In genomic region chr5:75734508-75734907, GRCm38 (mm10) we compare ENCODE assay signal across 17 mouse cellular contexts.
DNase-seq lines count a peak whose midpoint lies in the region; ATAC-seq and TF ChIP-seq lines count a peak whose summit lies in the region.
"Had no signal": no experiment of that assay in that cellular context is flagged by ENCODE, and none has a peak within 500 bp of the region (broad histone marks: within the 10 kb centered on the region; RNA-seq: fewer than 3 reads in every experiment).

No protein-coding gene starts in this region.

- no peak overlapping the region for H3K4me2 ChIP-seq in heart, embryonic 11.5 days
- H3K4me2 ChIP-seq in liver, postnatal 0 days (ENCODE audit: low read depth, low read length), result no peak overlapping the region
- H3K4me2 ChIP-seq in hindbrain, postnatal 0 days (ENCODE audit: low read depth, low read length), result no peak overlapping the region
- H3K4me2 ChIP-seq: forebrain, embryonic 13.5 days; hindbrain, embryonic 13.5 days; limb, embryonic 13.5 days had no signal

- WGBS in embryonic facial prominence, embryonic 10.5 days, result 87% methylated on average over 14 of the region's 14 CpGs
- 66% methylated on average over 14 of the region's 14 CpGs for WGBS in heart, embryonic 11.5 days (ENCODE audit: insufficient replicate concordance)
- WGBS in liver, postnatal 0 days (ENCODE audit: insufficient replicate concordance), result 83% methylated on average over 14 of the region's 14 CpGs
- WGBS in hindbrain, postnatal 0 days, result 93% methylated on average over 14 of the region's 14 CpGs
- 79% methylated on average over 14 of the region's 14 CpGs for WGBS in thymus, adult 2 months

- H3K27ac ChIP-seq in embryonic facial prominence, embryonic 10.5 days (replicated peaks), result no peak overlapping the region
- H3K27ac ChIP-seq in heart, embryonic 11.5 days (ENCODE audit: low read depth, low read length), result no peak overlapping the region
- no peak overlapping the region for H3K27ac ChIP-seq in liver, postnatal 0 days (ENCODE audit: low read depth)
- no peak overlapping the region for H3K27ac ChIP-seq in hindbrain, postnatal 0 days
- no peak overlapping the region for H3K27ac ChIP-seq in thymus, adult 2 months (ENCODE audit: control insufficient read depth, insufficient read depth, low read length)
- H3K27ac ChIP-seq: forebrain, embryonic 13.5 days; hindbrain, embryonic 13.5 days; kidney, postnatal 0 days; limb, embryonic 13.5 days had no signal

- H3K36me3 ChIP-seq in embryonic facial prominence, embryonic 10.5 days (replicated peaks), result no peaks in the 10 kb centered on the region
- no peaks in the 10 kb centered on the region for H3K36me3 ChIP-seq in heart, embryonic 11.5 days (ENCODE audit: control insufficient read depth, insufficient read depth, low read length)
- H3K36me3 ChIP-seq in liver, postnatal 0 days (replicated peaks; ENCODE audit: insufficient read depth, low read length), result no peaks in the 10 kb centered on the region
- no peaks in the 10 kb centered on the region for H3K36me3 ChIP-seq in hindbrain, postnatal 0 days (ENCODE audit: insufficient read depth, low read length)
- H3K36me3 ChIP-seq in thymus, adult 2 months (ENCODE audit: control insufficient read depth, insufficient read depth, low read length), result no peaks in the 10 kb centered on the region
- H3K36me3 ChIP-seq: hindbrain, embryonic 13.5 days; limb, embryonic 13.5 days had no signal

- DNase-seq in embryonic facial prominence, embryonic 10.5 days (ENCODE audit: low spot score), result peak; percentile 18
- peak; percentile 50 for DNase-seq in heart, postnatal 4 days
- DNase-seq in liver, postnatal 0 days, result peak; percentile 37
- DNase-seq in kidney, adult 8-10 months, result no peak
- DNase-seq in hindbrain, postnatal 0 days (ENCODE audit: low spot score), result no peak
- no peak for DNase-seq in layer of hippocampus, postnatal 25 days (ENCODE audit: extremely low spot score in 1 of 2, low spot score in 1 of 2)
- DNase-seq in thymus, adult 2 months, result no peak
- DNase-seq: cerebellum, postnatal 25 days; layer of hippocampus, postnatal 36 days; lung, postnatal 4 days had no signal

- no peak for TF ChIP-seq EP300 in liver, postnatal 0 days (IDR thresholded peaks at IDR 0.05; ENCODE audit: low read depth)

- peaks cover 3% of the 10 kb centered on the region; the same call in 1 of the 2 replicates for H3K9me3 ChIP-seq in embryonic facial prominence, embryonic 10.5 days
- no peaks in the 10 kb centered on the region for H3K9me3 ChIP-seq in heart, embryonic 11.5 days (replicated peaks; ENCODE audit: control insufficient read depth, low read length)
- no peaks in the 10 kb centered on the region; the same call in 1 of the 2 replicates for H3K9me3 ChIP-seq in liver, postnatal 0 days (ENCODE audit: low read length)
- no peaks in the 10 kb centered on the region for H3K9me3 ChIP-seq in hindbrain, postnatal 0 days (ENCODE audit: low read length)
- H3K9me3 ChIP-seq: forebrain, embryonic 13.5 days; hindbrain, embryonic 13.5 days; limb, embryonic 13.5 days had no signal

- no peak overlapping the region for H3K9ac ChIP-seq in heart, embryonic 11.5 days (ENCODE audit: low read depth, low read length)
- H3K9ac ChIP-seq in liver, postnatal 0 days (replicated peaks), result no peak overlapping the region
- no peak overlapping the region for H3K9ac ChIP-seq in hindbrain, postnatal 0 days (replicated peaks; ENCODE audit: low read length)
- H3K9ac ChIP-seq: forebrain, embryonic 13.5 days; hindbrain, embryonic 13.5 days; limb, embryonic 13.5 days had no signal

- no peak for TF ChIP-seq CTCF in liver, postnatal 0 days (IDR thresholded peaks at IDR 0.05; ENCODE audit: low read depth)
- no peak for TF ChIP-seq CTCF in hindbrain, postnatal 0 days (IDR thresholded peaks at IDR 0.05; ENCODE audit: low read depth)
- TF ChIP-seq CTCF in thymus, adult 2 months (IDR thresholded peaks at IDR 0.05; ENCODE audit: borderline replicate concordance, control insufficient read depth, extremely low read depth, insufficient read depth, low read length, poor library complexity), result no peak

- no peak for TF ChIP-seq POLR2A in thymus, adult 2 months (IDR thresholded peaks at IDR 0.05; ENCODE audit: control insufficient read depth, extremely low read depth, insufficient read depth, low read length, poor library complexity)

- peaks cover 7% of the 10 kb centered on the region; the same call in 1 of the 2 replicates for H3K4me1 ChIP-seq in embryonic facial prominence, embryonic 10.5 days
- H3K4me1 ChIP-seq in heart, embryonic 11.5 days (ENCODE audit: control insufficient read depth, insufficient read depth, low read length), result no peaks in the 10 kb centered on the region
- no peaks in the 10 kb centered on the region for H3K4me1 ChIP-seq in liver, postnatal 0 days (ENCODE audit: insufficient read depth)
- H3K4me1 ChIP-seq in hindbrain, postnatal 0 days (ENCODE audit: insufficient read depth, low read length), result no peaks in the 10 kb centered on the region
- peaks cover 19% of the 10 kb centered on the region for H3K4me1 ChIP-seq in thymus, adult 2 months (replicated peaks; ENCODE audit: control insufficient read depth, insufficient read depth, low read length)

- ATAC-seq in heart, embryonic 11.5 days (replicated peaks; ENCODE audit: insufficient number of reproducible peaks, low FRiP score, low TSS enrichment), result peak; percentile 63; the same call in 1 of the 2 replicates
- peak; percentile 31; the same call in 1 of the 2 replicates for ATAC-seq in liver, postnatal 0 days
- ATAC-seq in hindbrain, postnatal 0 days, result no peak
- ATAC-seq: CD4-positive, CD25-positive, alpha-beta regulatory T cell, adult 4 months; forebrain, embryonic 13.5 days; midbrain, embryonic 16.5 days had no signal

- no peaks in the 10 kb centered on the region for H3K27me3 ChIP-seq in embryonic facial prominence, embryonic 10.5 days (replicated peaks; ENCODE audit: low read depth, poor library complexity, severe bottlenecking)
- H3K27me3 ChIP-seq in heart, embryonic 11.5 days (ENCODE audit: control insufficient read depth, insufficient read depth, low read length), result no peaks in the 10 kb centered on the region
- no peaks in the 10 kb centered on the region for H3K27me3 ChIP-seq in liver, postnatal 0 days (ENCODE audit: insufficient read depth, low read length)
- no peaks in the 10 kb centered on the region for H3K27me3 ChIP-seq in hindbrain, postnatal 0 days (ENCODE audit: insufficient read depth, low read length)
- no peaks in the 10 kb centered on the region for H3K27me3 ChIP-seq in thymus, adult 2 months (ENCODE audit: control insufficient read depth, insufficient read depth, low read length)
- H3K27me3 ChIP-seq: forebrain, embryonic 13.5 days; hindbrain, embryonic 13.5 days; limb, embryonic 13.5 days had no signal

- no peak overlapping the region for H3K4me3 ChIP-seq in embryonic facial prominence, embryonic 10.5 days
- no peak overlapping the region for H3K4me3 ChIP-seq in heart, embryonic 11.5 days (ENCODE audit: low read depth, low read length)
- H3K4me3 ChIP-seq in liver, postnatal 0 days (ENCODE audit: low read depth, low read length), result no peak overlapping the region
- no peak overlapping the region for H3K4me3 ChIP-seq in hindbrain, postnatal 0 days (ENCODE audit: low read length)
- H3K4me3 ChIP-seq in thymus, adult 2 months (ENCODE audit: control insufficient read depth, insufficient read depth, low read length), result no peak overlapping the region
- H3K4me3 ChIP-seq: forebrain, embryonic 13.5 days; hindbrain, embryonic 13.5 days; limb, embryonic 13.5 days had no signal

Comparison
In these comparisons a context has a peak if more than half of its experiments do, and no peak if none do; other contexts are left out.
1. DNase-seq: peak in embryonic facial prominence, embryonic 10.5 days (single experiment), heart, postnatal 4 days (single experiment) and liver, postnatal 0 days (single experiment); none in kidney, adult 8-10 months (0 of 2), hindbrain, postnatal 0 days (single experiment), layer of hippocampus, postnatal 25 days (0 of 2) and thymus, adult 2 months (single experiment).